7 mouse cellular contexts compared by ENCODE assay signal in the genomic region with DNA sequence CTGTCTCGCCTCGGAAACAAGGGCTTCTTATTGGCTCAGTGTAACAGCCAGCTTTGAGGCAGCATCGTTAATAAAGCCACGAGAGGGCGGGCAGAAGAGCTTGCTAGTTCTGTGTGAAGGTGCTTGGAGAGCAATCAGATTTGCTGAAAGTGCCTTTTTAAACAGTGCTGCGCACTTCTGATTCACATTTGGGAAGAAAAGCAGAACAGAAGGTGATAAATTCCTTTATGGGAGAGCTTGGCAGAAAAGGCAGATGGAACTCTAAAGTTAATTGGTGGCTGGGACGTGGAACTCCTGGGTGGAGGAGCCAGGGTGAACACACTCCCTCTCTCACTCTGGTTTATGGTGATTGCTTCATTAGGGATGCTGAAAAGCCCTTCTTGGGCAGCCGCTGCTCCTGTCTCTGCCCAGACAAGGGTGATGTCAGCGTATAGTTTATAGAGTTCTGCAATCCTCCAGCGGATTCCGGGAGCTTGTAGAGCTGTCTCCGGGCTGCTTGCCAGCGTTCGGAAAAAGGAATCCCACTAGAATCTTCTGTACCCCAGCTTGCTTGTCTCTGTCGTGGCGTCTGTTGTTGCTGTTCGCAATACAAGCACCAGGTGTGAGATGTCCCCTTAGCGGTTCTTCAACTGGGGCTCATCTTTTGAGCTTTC.
DNase-seq lines count a peak whose midpoint lies in the region; ATAC-seq and TF ChIP-seq lines count a peak whose summit lies in the region.

No protein-coding gene starts in this region.

- H3K36me3 ChIP-seq in MEL (ENCODE audit: control insufficient read depth in 1 of 2, insufficient read depth in 2 of 2, low read length in 2 of 2): peaks cover 0 to 18% of the 10 kb centered on the region in 2 experiments; a peak in 2 of 4 replicates
- no peaks in the 10 kb centered on the region for H3K36me3 ChIP-seq in kidney, embryonic 16.5 days (ENCODE audit: insufficient read depth, low read length)
- no peaks in the 10 kb centered on the region for H3K36me3 ChIP-seq in limb, embryonic 14.5 days (ENCODE audit: control insufficient read depth, insufficient read depth, low read length)

- peaks cover 7 to 20% of the 10 kb centered on the region in 2 experiments; a peak in 3 of 4 replicates for H3K4me1 ChIP-seq in MEL (ENCODE audit: control insufficient read depth in 1 of 2, insufficient read depth in 2 of 2, low read length in 2 of 2)
- H3K4me1 ChIP-seq in kidney, embryonic 16.5 days (ENCODE audit: insufficient read depth, low read length): peaks cover 6% of the 10 kb centered on the region; the same call in 1 of the 2 replicates
- H3K4me1 ChIP-seq in limb, embryonic 14.5 days (ENCODE audit: control insufficient read depth, insufficient read depth, low read length): peaks cover 22% of the 10 kb centered on the region

- H3K9ac ChIP-seq in MEL (ENCODE audit: control insufficient read depth, low read depth, low read length, poor library complexity, severe bottlenecking): no peak overlapping the region
- no peak overlapping the region for H3K9ac ChIP-seq in kidney, embryonic 16.5 days (replicated peaks; ENCODE audit: low read length)
- H3K9ac ChIP-seq in limb, embryonic 14.5 days (ENCODE audit: low read depth, low read length, severe bottlenecking): no peak overlapping the region

- H3K4me2 ChIP-seq in kidney, embryonic 16.5 days (replicated peaks; ENCODE audit: low read depth, low read length): peak overlapping the region; percentile 41
- H3K4me2 ChIP-seq in limb, embryonic 14.5 days (replicated peaks; ENCODE audit: low read depth, low read length, severe bottlenecking): peak overlapping the region; percentile 30

- TF ChIP-seq EP300 in MEL (IDR thresholded peaks at IDR 0.05; ENCODE audit: low read depth in 1 of 2, low read length in 2 of 2): no peak

- TF ChIP-seq RAD21 in MEL (IDR thresholded peaks at IDR 0.05; ENCODE audit: low read depth, low read length): no peak

- no peak overlapping the region for H3K4me3 ChIP-seq in MEL (ENCODE audit: control insufficient read depth in 1 of 2, insufficient read depth in 1 of 2, low read depth in 2 of 2, low read length in 2 of 2)
- no peak overlapping the region for H3K4me3 ChIP-seq in kidney, embryonic 16.5 days (ENCODE audit: low read length)
- H3K4me3 ChIP-seq in limb, embryonic 14.5 days (replicated peaks; ENCODE audit: low read length): no peak overlapping the region

- no peak for TF ChIP-seq CTCF in MEL (IDR thresholded peaks at IDR 0.05 in 2 of 3, conservative IDR thresholded peaks at IDR 0.05 in 1 of 3; ENCODE audit: control insufficient read depth in 1 of 3, insufficient read depth in 1 of 3, low read depth in 2 of 3, low read length in 3 of 3, poor library complexity in 1 of 3, severe bottlenecking in 1 of 3)

- intact Hi-C loops in gastrocnemius, postnatal 14 days (cut with DNase I; ENCODE audit: low total_unique reads): no loop called here

- H3K79me2 ChIP-seq in MEL (ENCODE audit: control insufficient read depth, insufficient read depth, low read length, poor library complexity): no peaks in the 10 kb centered on the region

- H3K27me3 ChIP-seq in MEL (ENCODE audit: control insufficient read depth in 1 of 2, insufficient read depth in 2 of 2, low read length in 2 of 2): no peaks in the 10 kb centered on the region
- no peaks in the 10 kb centered on the region for H3K27me3 ChIP-seq in kidney, embryonic 16.5 days (ENCODE audit: insufficient read depth, low read length)
- H3K27me3 ChIP-seq in limb, embryonic 14.5 days (ENCODE audit: control insufficient read depth, insufficient read depth, low read length): 0 out of 2 replicates have a peak, but pooled peaks cover 4% of the 10 kb centered on the region

- TF ChIP-seq POLR2A in MEL (IDR thresholded peaks at IDR 0.05; ENCODE audit: control insufficient read depth in 1 of 2, insufficient read depth in 1 of 2, low read depth in 1 of 2, low read length in 2 of 2, poor library complexity in 1 of 2): no peak
- TF ChIP-seq POLR2A in limb, embryonic 14.5 days (IDR thresholded peaks at IDR 0.05; ENCODE audit: borderline replicate concordance, extremely low read depth, insufficient read depth, insufficient read length): no peak

- peak; percentile 80 for ATAC-seq in kidney, embryonic 16.5 days (ENCODE audit: low FRiP score, low TSS enrichment)
- peak; percentile 74 for ATAC-seq in limb, embryonic 14.5 days (ENCODE audit: low FRiP score, low read depth)
- no peak for ATAC-seq in monocyte, adult 5-6 weeks (replicated peaks; ENCODE audit: insufficient number of reproducible peaks, low FRiP score, low TSS enrichment, poor library complexity, severe bottlenecking)

- H3K27ac ChIP-seq in MEL (ENCODE audit: control insufficient read depth, low read depth, low read length): no peak overlapping the region
- no peak overlapping the region for H3K27ac ChIP-seq in kidney, embryonic 16.5 days (ENCODE audit: low read length)
- peak overlapping the region; percentile 40; the same call in 1 of the 2 replicates for H3K27ac ChIP-seq in limb, embryonic 14.5 days (replicated peaks; ENCODE audit: low read depth, low read length)

- peak; percentile 31 for DNase-seq in MEL (ENCODE audit: low read depth, low spot score)
- peak; percentile 24 for DNase-seq in R1 (ENCODE audit: low read depth, low spot score)
- peak; percentile 61 for DNase-seq in gastrocnemius, postnatal 14 days
- peak; percentile 77 for DNase-seq in limb, embryonic 14.5 days (ENCODE audit: low spot score)
- peak; percentile 71 for DNase-seq in right cerebral cortex, postnatal 25 days

- H3K9me3 ChIP-seq in MEL (replicated peaks; ENCODE audit: insufficient read depth, low read length): no peaks in the 10 kb centered on the region
- no peaks in the 10 kb centered on the region for H3K9me3 ChIP-seq in kidney, embryonic 16.5 days (ENCODE audit: low read length)
- no peaks in the 10 kb centered on the region for H3K9me3 ChIP-seq in limb, embryonic 14.5 days (ENCODE audit: control insufficient read depth, low read length)

- WGBS in kidney, embryonic 16.5 days: 11% methylated on average over 18 of the region's 18 CpGs
- 14% methylated on average over 18 of the region's 18 CpGs for WGBS in limb, embryonic 14.5 days

TF ChIP-seq in MEL, 35 proteins besides CTCF, POLR2A, EP300 and RAD21:
- no peak for TF ChIP-seq MYC (IDR thresholded peaks at IDR 0.05; ENCODE audit: low read depth, low read length)
- TF ChIP-seq MXI1 (IDR thresholded peaks at IDR 0.05; ENCODE audit: low read depth, low read length): no peak
- no peak for TF ChIP-seq MAX (IDR thresholded peaks at IDR 0.05; ENCODE audit: low read length)
- TF ChIP-seq POLR2AphosphoS2 (IDR thresholded peaks at IDR 0.05; ENCODE audit: low read length): no peak
- no peak for TF ChIP-seq MYB (IDR thresholded peaks at IDR 0.05; ENCODE audit: low read depth, low read length)
- no peak for TF ChIP-seq TBP (IDR thresholded peaks at IDR 0.05; ENCODE audit: low read depth, low read length)
- no peak for TF ChIP-seq ZC3H11A (IDR thresholded peaks at IDR 0.05; ENCODE audit: low read depth, low read length)
- no peak for TF ChIP-seq SMC3 (IDR thresholded peaks at IDR 0.05; ENCODE audit: low read depth, low read length)
- TF ChIP-seq MAFK (IDR thresholded peaks at IDR 0.05; ENCODE audit: borderline replicate concordance, low read depth, low read length): no peak

Comparison
In these comparisons a context has a peak if more than half of its experiments do, and no peak if none do; other contexts are left out.
1. DNase-seq: peak in every context shown above with its lines; median percentile 77 in limb, embryonic 14.5 days; 71 in right cerebral cortex, postnatal 25 days; 61 in gastrocnemius, postnatal 14 days; 31 in MEL; 24 in R1.